Mouse (Mus musculus) embryo, embryonic 11.5 days (tissue): ENCODE measurements at regions not wholly inside any gene's neighbourhood (a gene's known extent, or its start where the extent isn't known, plus 50 kb on each side); places are given as distances from the start of the nearest gene placed in this dataset.

ENCODE experiments used
- DNase-seq: peaks from one replicate; pipeline ENCODE4 v3.0.0-alpha.2; 2012; ENCODE audit warnings: low read depth, low spot score

GRCm38 (mm10) chr8:128043392-128043791 lies 315.0 kb upstream of the Nrp1 start:
- no peak for DNase-seq

- no peak for DNase-seq
These were observed 302.2 kb upstream of the Nrp1 start for GRCm38 (mm10) chr8:128056251-128056650.

- DNase-seq = no peak
These were observed 300.6 kb upstream of the Nrp1 start for GRCm38 (mm10) chr8:128057845-128058244.

GRCm38 (mm10) chr8:128059817-128060216 lies 298.6 kb upstream of the Nrp1 start:
- DNase-seq = no peak

- DNase-seq = no peak
These were observed 294.2 kb upstream of the Nrp1 start for GRCm38 (mm10) chr8:128064211-128064610.

GRCm38 (mm10) chr8:128065127-128065526 lies 293.3 kb upstream of the Nrp1 start:
- DNase-seq = no peak

- DNase-seq = no peak
These were observed 292.3 kb upstream of the Nrp1 start for GRCm38 (mm10) chr8:128065964-128066680.

GRCm38 (mm10) chr8:128069749-128070148 lies 288.7 kb upstream of the Nrp1 start:
- no peak for DNase-seq

GRCm38 (mm10) chr8:128075566-128075965 lies 282.8 kb upstream of the Nrp1 start:
- DNase-seq = no peak

GRCm38 (mm10) chr8:128076226-128076625 lies 282.2 kb upstream of the Nrp1 start:
- no peak for DNase-seq

- no peak for DNase-seq
These were observed 279.7 kb upstream of the Nrp1 start for GRCm38 (mm10) chr8:128078740-128079139.

GRCm38 (mm10) chr8:128085800-128086199 lies 272.6 kb upstream of the Nrp1 start:
- no peak for DNase-seq

GRCm38 (mm10) chr8:128087500-128087899 lies 270.9 kb upstream of the Nrp1 start:
- no peak for DNase-seq

GRCm38 (mm10) chr8:128092826-128093225 lies 265.6 kb upstream of the Nrp1 start:
- no peak for DNase-seq

GRCm38 (mm10) chr8:128095451-128095850 lies 263.0 kb upstream of the Nrp1 start:
- DNase-seq = no peak

- DNase-seq = no peak
These were observed 260.8 kb upstream of the Nrp1 start for GRCm38 (mm10) chr8:128097601-128098000.

- no peak for DNase-seq
These were observed 255.0 kb upstream of the Nrp1 start for GRCm38 (mm10) chr8:128103380-128103779.

GRCm38 (mm10) chr8:128106569-128106968 lies 251.8 kb upstream of the Nrp1 start:
- no peak for DNase-seq

- DNase-seq = no peak
These were observed 251.4 kb upstream of the Nrp1 start for GRCm38 (mm10) chr8:128107041-128107440.

- no peak for DNase-seq
These were observed 249.4 kb upstream of the Nrp1 start for GRCm38 (mm10) chr8:128109036-128109435.

GRCm38 (mm10) chr8:128111132-128111531 lies 247.3 kb upstream of the Nrp1 start:
- DNase-seq = no peak

- DNase-seq = no peak
These were observed 245.3 kb upstream of the Nrp1 start for GRCm38 (mm10) chr8:128113116-128113515.

GRCm38 (mm10) chr8:128141290-128141966 lies 217.0 kb upstream of the Nrp1 start:
- DNase-seq = no peak
